Mouse (Mus musculus) heart, embryonic 14.5 days (tissue): ENCODE data around the gene Alg3. TPM values are rescaled to one million over a fixed set of nuclear protein-coding genes. Genes with fewer than 3 reads are reported as not detected.
A peak's percentile ranks its signal among the peaks of the same experiment; 100 is the strongest.

Experiments used
- ATAC-seq: fragments of 200-750 bp; cut with Nextera tagmentation; 2 replicates; pipeline ENCODE4 v1.8.0; 2017; ENCODE audit warnings: low read depth, moderate TSS enrichment; ENCODE audit not compliant: insufficient number of reproducible peaks, insufficient read depth, low FRiP score
- H3K27ac ChIP-seq, 2 experiments: fragments of 200-500 bp in 1 of 2; fragments of 300-500 bp in 1 of 2; sonication (generic) in 1 of 2; replicated peaks in 1 of 2; 2 replicates each; pipeline ENCODE4 v1.5.1; 2012 to 2014; ENCODE audit warnings: low read depth in 2 of 2, low read length in 2 of 2, control low read depth in 1 of 2, mild to moderate bottlenecking in 1 of 2, mixed read lengths in 1 of 2; ENCODE audit not compliant: control insufficient read depth in 1 of 2, insufficient read depth in 1 of 2
- H3K27me3 ChIP-seq: fragments of 300-500 bp; sonication (generic); 2 replicates; pipeline ENCODE4 v1.6.1; 2014; ENCODE audit warnings: mild to moderate bottlenecking, low read length, control low read depth; ENCODE audit not compliant: control insufficient read depth, insufficient read depth
- H3K36me3 ChIP-seq: fragments of 300-500 bp; sonication (generic); 2 replicates; pipeline ENCODE4 v1.6.1; 2014; ENCODE audit warnings: mild to moderate bottlenecking, control low read depth, low read length, mixed read lengths; ENCODE audit not compliant: control insufficient read depth, insufficient read depth
- H3K4me1 ChIP-seq, 2 experiments: fragments of 200-500 bp in 1 of 2; fragments of 300-500 bp in 1 of 2; sonication (generic) in 1 of 2; 2 replicates each; pipeline ENCODE4 v1.6.1; 2012 to 2014; ENCODE audit warnings: low read length in 2 of 2, control low read depth in 1 of 2, mixed read lengths in 1 of 2; ENCODE audit not compliant: control insufficient read depth in 2 of 2, insufficient read depth in 2 of 2
- H3K4me2 ChIP-seq: fragments of 300-500 bp; sonication (generic); 2 replicates; pipeline ENCODE4 v1.6.1; 2014; ENCODE audit warnings: mild to moderate bottlenecking, low read length
- H3K4me3 ChIP-seq, 2 experiments: fragments of 200-500 bp in 1 of 2; fragments of 300-500 bp in 1 of 2; sonication (generic) in 1 of 2; 2 replicates each; pipeline ENCODE4 v1.5.1; 2012 to 2014; ENCODE audit warnings: low read length in 2 of 2, mild to moderate bottlenecking in 2 of 2, control low read depth in 1 of 2, low read depth in 1 of 2, moderate library complexity in 1 of 2; ENCODE audit not compliant: control insufficient read depth in 1 of 2, insufficient read depth in 1 of 2
- H3K9ac ChIP-seq: fragments of 300-500 bp; sonication (generic); 2 replicates; pipeline ENCODE4 v1.6.1; 2014; ENCODE audit warnings: mild to moderate bottlenecking, low read length
- H3K9me3 ChIP-seq: fragments of 300-500 bp; sonication (generic); 2 replicates; pipeline ENCODE4 v1.6.1; 2016; ENCODE audit warnings: low read length, control low read depth; ENCODE audit not compliant: control insufficient read depth
- WGBS: fragments of 180-500 bp; shearing (Covaris S2); extraction: QIAGEN DNeasy Blood & Tissue Kit; methylation state at CpG from one replicate; pipeline ENCODE4 v1.1.7; 2014; 5-methylcytosine and 5-hydroxymethylcytosine counted together
- polyA plus RNA-seq: library from polyadenylated mRNA; unstranded; fragments of >200 nt; fragmentation: Nextera tagmentation; extraction: Ambion mirVana; gene quantifications from 2 replicates; pipeline ENCODE4 v1.2.1, GENCODE M21; 2014

Gene Alg3
- polyA plus RNA-seq, result 29.3 and 31.4 TPM in 2 replicates

- peak within 1 kb of the TSS; percentile 80 for H3K9ac ChIP-seq
- H3K9me3 ChIP-seq, result no peaks in the 10 kb centered on the region
- peaks cover 15% of the 10 kb centered on the region for H3K36me3 ChIP-seq
- peak; percentile 89 for ATAC-seq
- peak within 1 kb of the TSS; percentile 98 for H3K4me2 ChIP-seq
- peak within 1 kb of the TSS; percentile 77 to 89 for H3K27ac ChIP-seq
- H3K27me3 ChIP-seq, result no peaks in the 10 kb centered on the region
- peak within 1 kb of the TSS; percentile 76 to 96 for H3K4me3 ChIP-seq
- WGBS, result 2% methylated on average over 41 of the region's 41 CpGs
- peaks cover 0 to 14% of the 10 kb centered on the region in 2 experiments; a peak in 2 of 4 replicates for H3K4me1 ChIP-seq
Observed at GRCm38 (mm10) chr16:20611357-20612227, at the start of gene Alg3, which contains the start of the genes Eef1akmt4 and Gm49333. Gene Alg3, minus strand, starts transcription at chr16:20611735. Gene Eef1akmt4, plus strand, starts transcription at chr16:20611593. Gene Gm49333, plus strand, starts transcription at chr16:20611610.

GRCm38 (mm10) chr16:20657661-20658060 lies 46.1 kb upstream of the Alg3 start:
- WGBS, result 91% methylated on average over 4 of the region's 4 CpGs
- Histone ChIP-seq H3K27me3 (no peaks in the 10 kb centered on the region), H3K9ac (no peak overlapping the region), H3K9me3 (no peaks in the 10 kb centered on the region), H3K36me3 (peaks cover 92% of the 10 kb centered on the region), H3K4me3 (no peak overlapping the region), H3K4me1 (0 out of 4 replicates have a peak, but pooled peaks cover 0 to 4% of the 10 kb centered on the region in 2 experiments), H3K4me2 (no peak overlapping the region), H3K27ac (no peak overlapping the region)
- no peak for ATAC-seq

- ATAC-seq, result no peak
- Histone ChIP-seq H3K9me3 (no peaks in the 10 kb centered on the region), H3K36me3 (peaks cover 50% of the 10 kb centered on the region), H3K4me2 (no peak overlapping the region), H3K4me1 (peaks cover 0 to 15% of the 10 kb centered on the region in 2 experiments; a peak in 3 of 4 replicates), H3K27me3 (no peaks in the 10 kb centered on the region), H3K9ac (no peak overlapping the region), H3K4me3 (no peak overlapping the region), H3K27ac (no peak overlapping the region)
- WGBS, result 62% methylated on average over 2 of the region's 2 CpGs
Observed at GRCm38 (mm10) chr16:20653315-20653714, 41.8 kb upstream of the Alg3 start.

GRCm38 (mm10) chr16:20651947-20652310 lies 40.4 kb upstream of the Alg3 start:
- WGBS, result 9% methylated on average over 11 of the region's 12 CpGs
- H3K9ac ChIP-seq, result peak overlapping the region; percentile 94
- peaks cover 37% of the 10 kb centered on the region for H3K36me3 ChIP-seq
- peak overlapping the region in 1 of 2 experiments; percentile 68; a peak in 2 of 4 replicates for H3K27ac ChIP-seq
- H3K4me3 ChIP-seq, result peak overlapping the region; percentile 81 to 96
- no peak for ATAC-seq
- H3K4me2 ChIP-seq, result peak overlapping the region; percentile 88
- H3K9me3 ChIP-seq, result no peaks in the 10 kb centered on the region
- peaks cover 0 to 15% of the 10 kb centered on the region in 2 experiments; a peak in 3 of 4 replicates for H3K4me1 ChIP-seq
- H3K27me3 ChIP-seq, result no peaks in the 10 kb centered on the region

DNA sequence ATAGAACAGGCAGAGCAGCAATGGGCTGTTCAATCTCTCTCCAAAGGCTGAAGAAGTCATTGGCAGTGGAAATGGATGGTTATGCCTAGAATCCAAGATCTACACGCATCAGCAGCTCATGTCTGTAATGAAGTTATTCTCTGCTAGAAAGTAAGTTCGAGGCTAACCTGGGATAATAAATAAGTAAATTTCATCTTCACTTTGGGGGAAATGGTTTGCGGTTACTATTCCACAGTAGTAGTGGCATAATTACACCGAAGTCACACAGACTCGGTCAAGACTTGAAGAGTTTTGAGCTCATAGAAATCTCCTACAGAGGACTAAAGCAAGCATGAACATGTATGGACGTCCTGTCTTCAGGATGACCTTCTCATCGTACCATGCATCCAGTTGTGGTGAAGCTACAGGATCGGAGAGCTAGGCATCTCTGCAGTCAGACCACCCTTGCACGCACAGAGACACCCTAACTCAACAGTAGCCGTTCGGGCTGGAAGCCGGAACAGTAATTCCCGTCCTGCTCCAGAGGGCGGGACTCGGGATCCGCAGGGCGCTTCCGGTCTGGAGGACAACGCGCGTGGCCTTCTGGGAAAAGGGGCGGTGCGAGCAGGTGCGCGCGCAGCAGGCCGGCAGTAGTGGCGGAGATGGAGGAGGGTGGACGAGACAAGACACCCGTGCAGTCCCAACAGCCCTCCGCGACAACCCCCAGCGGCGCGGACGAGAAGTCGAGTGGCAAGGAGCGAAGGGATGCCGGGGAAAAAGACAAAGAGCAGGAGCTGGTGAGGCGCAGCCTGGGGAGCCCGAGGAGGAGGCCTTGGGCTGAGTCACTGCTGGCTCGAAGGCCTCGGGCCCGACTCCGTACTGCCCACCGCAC lies 39.8 kb upstream of the Alg3 start, which contains the start of gene Psmd2:
Psmd2 (plus strand) TSS at position 577 of the 871 bp plus-strand sequence.
- Histone ChIP-seq H3K9ac (peak within 1 kb of the TSS; percentile 94), H3K4me1 (peaks cover 0 to 15% of the 10 kb centered on the region in 2 experiments; a peak in 3 of 4 replicates), H3K4me3 (peak within 1 kb of the TSS; percentile 81 to 96), H3K4me2 (peak within 1 kb of the TSS; percentile 88), H3K27ac (peak within 1 kb of the TSS; percentile 68 to 86), H3K9me3 (no peaks in the 10 kb centered on the region), H3K27me3 (no peaks in the 10 kb centered on the region), H3K36me3 (peaks cover 30% of the 10 kb centered on the region)
- WGBS, result 2% methylated on average over 46 of the region's 46 CpGs
- peak; percentile 93 for ATAC-seq

- Histone ChIP-seq H3K4me2 (no peak overlapping the region), H3K9ac (no peak overlapping the region), H3K4me1 (no peaks in the 10 kb centered on the region), H3K27ac (no peak overlapping the region), H3K9me3 (no peaks in the 10 kb centered on the region), H3K4me3 (no peak overlapping the region), H3K36me3 (no peaks in the 10 kb centered on the region), H3K27me3 (no peaks in the 10 kb centered on the region; the same call in 1 of the 2 replicates)
- WGBS, result 71% methylated on average over 7 of the region's 7 CpGs
- ATAC-seq, result no peak
Observed at GRCm38 (mm10) chr16:20643911-20644310, 32.4 kb upstream of the Alg3 start.

GRCm38 (mm10) chr16:20642161-20642560 lies 30.6 kb upstream of the Alg3 start:
- Histone ChIP-seq H3K4me3 (no peak overlapping the region), H3K9ac (no peak overlapping the region), H3K9me3 (no peaks in the 10 kb centered on the region), H3K27ac (no peak overlapping the region), H3K27me3 (no peaks in the 10 kb centered on the region; the same call in 1 of the 2 replicates), H3K4me2 (no peak overlapping the region), H3K36me3 (no peaks in the 10 kb centered on the region), H3K4me1 (no peaks in the 10 kb centered on the region)
- WGBS, result under 1% methylated on average over 8 of the region's 8 CpGs
- no peak for ATAC-seq
